Mouse (Mus musculus) testis, adult 2 months (tissue): ENCODE data around the gene Ddx23. TPM values are rescaled to one million over a fixed set of nuclear protein-coding genes. Genes with fewer than 3 reads are reported as not detected.

Source experiments
- H3K27ac ChIP-seq: fragments of 200-500 bp; 2 replicates; pipeline ENCODE4 v1.5.1; 2012; ENCODE audit warnings: low read depth, low read length; ENCODE audit not compliant: control insufficient read depth, insufficient read depth
- H3K27me3 ChIP-seq: fragments of 200-500 bp; 2 replicates; pipeline ENCODE4 v1.6.1; 2012; ENCODE audit warnings: mild to moderate bottlenecking, low read length, moderate library complexity; ENCODE audit not compliant: control insufficient read depth, insufficient read depth
- H3K36me3 ChIP-seq: fragments of 200-500 bp; 2 replicates; pipeline ENCODE4 v1.6.1; 2012; ENCODE audit warnings: mild to moderate bottlenecking, low read length; ENCODE audit not compliant: control insufficient read depth, insufficient read depth
- H3K4me1 ChIP-seq: fragments of 200-500 bp; 2 replicates; pipeline ENCODE4 v1.6.1; 2012; ENCODE audit warnings: low read length; ENCODE audit not compliant: control insufficient read depth, insufficient read depth
- H3K4me3 ChIP-seq: fragments of 200-500 bp; 2 replicates; pipeline ENCODE4 v1.5.1; 2012; ENCODE audit warnings: low read depth, mild to moderate bottlenecking, low read length, moderate library complexity, mixed read lengths; ENCODE audit not compliant: control insufficient read depth
- CTCF ChIP-seq: fragments of 200-500 bp; IDR thresholded peaks from 2 replicates; pipeline ENCODE4 v1.5.1; 2012; ENCODE audit warnings: low read depth, mild to moderate bottlenecking, inconsistent platforms, low read length, moderate library complexity; ENCODE audit not compliant: control insufficient read depth, insufficient read depth, insufficient replicate concordance
- POLR2A ChIP-seq: fragments of 200-500 bp; IDR thresholded peaks from 2 replicates; pipeline ENCODE4 v1.6.1; 2012; ENCODE audit warnings: low read depth, mild to moderate bottlenecking, inconsistent platforms, low read length, moderate library complexity; ENCODE audit not compliant: control insufficient read depth
- polyA plus RNA-seq: library from polyadenylated mRNA; depleted of rRNA; stranded (reverse); fragments of >200 nt; gene quantifications from 2 replicates; pipeline ENCODE4 v1.2.3, GENCODE M21; 2012

The Ddx23 gene
- polyA plus RNA-seq, 1 experiment, result 16.9 TPM

- Histone ChIP-seq H3K27me3 (no peaks in the 10 kb centered on the region), H3K36me3 (no peaks in the 10 kb centered on the region), H3K27ac (no peak overlapping the region), H3K4me3 (no peak overlapping the region), H3K4me1 (peaks cover 4% of the 10 kb centered on the region)
- TF ChIP-seq CTCF (no peak), POLR2A (no peak)
Observed at GRCm38 (mm10) chr15:98681633-98682032, 18.9 kb upstream of the Ddx23 start.

GRCm38 (mm10) chr15:98680660-98681059, 18.0 kb upstream of the Ddx23 start:
- H3K27ac ChIP-seq, result no peak overlapping the region
- H3K4me1 ChIP-seq, result peaks cover 6% of the 10 kb centered on the region
- H3K4me3 ChIP-seq, result no peak overlapping the region
- TF ChIP-seq POLR2A, result no peak
- TF ChIP-seq CTCF, result no peak
- no peaks in the 10 kb centered on the region for H3K27me3 ChIP-seq
- no peaks in the 10 kb centered on the region for H3K36me3 ChIP-seq

- H3K27ac ChIP-seq, result no peak overlapping the region
- TF ChIP-seq CTCF (no peak), POLR2A (no peak)
- H3K27me3 ChIP-seq, result no peaks in the 10 kb centered on the region
- no peak overlapping the region for H3K4me3 ChIP-seq
- H3K36me3 ChIP-seq, result no peaks in the 10 kb centered on the region
- peaks cover 6% of the 10 kb centered on the region for H3K4me1 ChIP-seq
Observed at GRCm38 (mm10) chr15:98677977-98678376, 15.3 kb upstream of the Ddx23 start.

- no peaks in the 10 kb centered on the region for H3K36me3 ChIP-seq
- peaks cover 6% of the 10 kb centered on the region for H3K4me1 ChIP-seq
- TF ChIP-seq CTCF, result 0 out of 2 replicates have a peak, but pooled peaks have one; percentile 13
- TF ChIP-seq POLR2A, result peak; percentile 63
- H3K27me3 ChIP-seq, result no peaks in the 10 kb centered on the region
- H3K27ac ChIP-seq, result no peak within 1 kb of the TSS
- H3K4me3 ChIP-seq, result peak within 1 kb of the TSS; percentile 41
Observed at GRCm38 (mm10) chr15:98676940-98677728, 14.4 kb upstream of the Ddx23 start, which contains the start of gene Rnd1. Gene Rnd1 (minus strand): TSS chr15:98677461.

GRCm38 (mm10) chr15:98676471-98676870, 13.8 kb upstream of the Ddx23 start:
- H3K4me1 ChIP-seq, result peaks cover 6% of the 10 kb centered on the region
- no peaks in the 10 kb centered on the region for H3K36me3 ChIP-seq
- TF ChIP-seq CTCF (no peak), POLR2A (no peak)
- no peak overlapping the region for H3K27ac ChIP-seq
- no peaks in the 10 kb centered on the region for H3K27me3 ChIP-seq
- H3K4me3 ChIP-seq, result no peak overlapping the region

GRCm38 (mm10) chr15:98675634-98676250, 13.0 kb upstream of the Ddx23 start:
- no peak overlapping the region for H3K4me3 ChIP-seq
- no peak overlapping the region for H3K27ac ChIP-seq
- H3K4me1 ChIP-seq, result peaks cover 6% of the 10 kb centered on the region
- no peaks in the 10 kb centered on the region for H3K27me3 ChIP-seq
- no peaks in the 10 kb centered on the region for H3K36me3 ChIP-seq
- TF ChIP-seq POLR2A (no peak), CTCF (no peak)

- Histone ChIP-seq H3K36me3 (no peaks in the 10 kb centered on the region), H3K4me1 (peaks cover 9% of the 10 kb centered on the region), H3K27ac (no peak overlapping the region), H3K27me3 (no peaks in the 10 kb centered on the region), H3K4me3 (no peak overlapping the region)
- no peak for TF ChIP-seq CTCF
- TF ChIP-seq POLR2A, result no peak
Observed at GRCm38 (mm10) chr15:98674994-98675545, 12.4 kb upstream of the Ddx23 start.
